Mouse (Mus musculus): ENCODE measurements around the gene Ltbp1. TPM values are rescaled to one million over a fixed set of nuclear protein-coding genes. Genes with fewer than 3 reads are reported as not detected.

Ltbp1 gene
- total and polyA plus RNA-seq, 3 experiments: 2.3 to 6.4 (median 2.5) TPM

- DNase-seq (ENCODE audit: extremely low read depth): no peak
- TF ChIP-seq MYC (IDR thresholded peaks at IDR 0.05; ENCODE audit: low read depth, low read length): no peak
- TF ChIP-seq ETS1 (conservative IDR thresholded peaks at IDR 0.05; ENCODE audit: low read depth, low read length): no peak
- no peak for TF ChIP-seq SIN3A (IDR thresholded peaks at IDR 0.05; ENCODE audit: low read length)
- no peak for TF ChIP-seq TBP (conservative IDR thresholded peaks at IDR 0.05; ENCODE audit: low read depth, low read length)
- no peak for TF ChIP-seq MXI1 (IDR thresholded peaks at IDR 0.05; ENCODE audit: low read depth, low read length)
- no peak for TF ChIP-seq GABPA (IDR thresholded peaks at IDR 0.05; ENCODE audit: insufficient replicate concordance, low read depth, low read length)
- no peak for TF ChIP-seq KAT2A (IDR thresholded peaks at IDR 0.05; ENCODE audit: insufficient replicate concordance, low read length)
- no peak for TF ChIP-seq POLR2A (IDR thresholded peaks at IDR 0.05; ENCODE audit: low read depth, low read length)
Observed at GRCm38 (mm10) chr17:75110252-75111205, 105.2 kb downstream of the Ltbp1 start.

GRCm38 (mm10) chr17:75115594-75115993 lies 110.2 kb downstream of the Ltbp1 start:
- DNase-seq (ENCODE audit: extremely low read depth): no peak
- H3K79me2 ChIP-seq (replicated peaks; ENCODE audit: control insufficient read depth, extremely low read depth, insufficient read depth, poor library complexity, severe bottlenecking): no peaks in the 10 kb centered on the region
- no peak overlapping the region for H3K9ac ChIP-seq (ENCODE audit: insufficient read depth, low read depth)
- H3K4me2 ChIP-seq (ENCODE audit: insufficient read depth, low read depth, poor library complexity, severe bottlenecking): no peak overlapping the region
- no peaks in the 10 kb centered on the region for H3K9me3 ChIP-seq (replicated peaks; ENCODE audit: low read length)
- dilution Hi-C loops (cut with MboI; ENCODE audit: extremely low pct_ligation_motif_present, extremely low pct_unique_long_range_greater_than_20kb, low sequenced_read_pairs) (no loop called here), in situ Hi-C loops (cut with MboI; ENCODE audit: low pct_ligation_motif_present, low pct_unique_long_range_greater_than_20kb, low sequenced_read_pairs) (no loop called here)
- no peak overlapping the region for H3K4me3 ChIP-seq (replicated peaks in 1 of 3; ENCODE audit: low read depth in 2 of 3, low read length in 2 of 3, poor library complexity in 1 of 3)
- no peaks in the 10 kb centered on the region for H3K27me3 ChIP-seq (replicated peaks)
- H3K27ac ChIP-seq (ENCODE audit: insufficient read depth, low read depth): no peak overlapping the region
- TF ChIP-seq CHD1 (IDR thresholded peaks at IDR 0.05; ENCODE audit: low read depth, low read length): no peak
- TF ChIP-seq USF2 (conservative IDR thresholded peaks at IDR 0.05; ENCODE audit: low read depth, low read length): no peak
- TF ChIP-seq MEF2A (IDR thresholded peaks at IDR 0.05; ENCODE audit: borderline replicate concordance, low read depth, low read length): no peak
- no peak for TF ChIP-seq ZC3H11A (IDR thresholded peaks at IDR 0.05; ENCODE audit: low read depth, low read length)
- TF ChIP-seq CHD2 (IDR thresholded peaks at IDR 0.05; ENCODE audit: low read length): no peak
- no peak for TF ChIP-seq PAX5 (IDR thresholded peaks at IDR 0.05; ENCODE audit: low read length)
- no peak for TF ChIP-seq RAD21 (IDR thresholded peaks at IDR 0.05; ENCODE audit: low read depth, low read length)
- no peak for TF ChIP-seq ELF1 (IDR thresholded peaks at IDR 0.05; ENCODE audit: low read depth, low read length)
- TF ChIP-seq KAT2A (IDR thresholded peaks at IDR 0.05; ENCODE audit: insufficient replicate concordance, low read length): no peak
- TF ChIP-seq ZNF384 (IDR thresholded peaks at IDR 0.05; ENCODE audit: low read depth, low read length): no peak
- TF ChIP-seq MAZ (IDR thresholded peaks at IDR 0.05; ENCODE audit: low read depth, low read length): no peak
- no peak for TF ChIP-seq SMC3 (IDR thresholded peaks at IDR 0.05; ENCODE audit: low read depth, low read length)
- H3K36me3 ChIP-seq (replicated peaks in 1 of 2; ENCODE audit: control insufficient read depth in 1 of 2, insufficient read depth in 1 of 2, low read length in 1 of 2): no peaks in the 10 kb centered on the region
- peaks cover 0 to 9% of the 10 kb centered on the region in 2 experiments; a peak in 1 of 4 replicates for H3K4me1 ChIP-seq (ENCODE audit: control insufficient read depth in 1 of 2, insufficient read depth in 2 of 2)

More at GRCm38 (mm10) chr17:75110252-75111205, 105.2 kb downstream of the Ltbp1 start:
- H3K27ac ChIP-seq (ENCODE audit: insufficient read depth, low read depth): no peak overlapping the region
- H3K4me3 ChIP-seq (replicated peaks in 1 of 3; ENCODE audit: low read depth in 2 of 3, low read length in 2 of 3, poor library complexity in 1 of 3): no peak overlapping the region
- no peaks in the 10 kb centered on the region for H3K27me3 ChIP-seq (replicated peaks)
- no peaks in the 10 kb centered on the region for H3K9me3 ChIP-seq (replicated peaks; ENCODE audit: low read length)
- in situ Hi-C loops (cut with MboI; ENCODE audit: low pct_ligation_motif_present, low pct_unique_long_range_greater_than_20kb, low sequenced_read_pairs): no loop called here
- H3K36me3 ChIP-seq (replicated peaks in 1 of 2; ENCODE audit: control insufficient read depth in 1 of 2, insufficient read depth in 1 of 2, low read length in 1 of 2): no peaks in the 10 kb centered on the region
- H3K79me2 ChIP-seq (replicated peaks; ENCODE audit: control insufficient read depth, extremely low read depth, insufficient read depth, poor library complexity, severe bottlenecking): no peaks in the 10 kb centered on the region
- dilution Hi-C loops (cut with MboI; ENCODE audit: extremely low pct_ligation_motif_present, extremely low pct_unique_long_range_greater_than_20kb, low sequenced_read_pairs): no loop called here
- no peaks in the 10 kb centered on the region for H3K4me1 ChIP-seq (ENCODE audit: control insufficient read depth in 1 of 2, insufficient read depth in 2 of 2)
- no peak overlapping the region for H3K4me2 ChIP-seq (ENCODE audit: insufficient read depth, low read depth, poor library complexity, severe bottlenecking)
- no peak overlapping the region for H3K9ac ChIP-seq (ENCODE audit: insufficient read depth, low read depth)

Data from CH12.LX (cell line).